Mouse (Mus musculus) neural tube, embryonic 15.5 days (tissue): Measurements from ENCODE around the gene Csnk1g1. TPM values are rescaled to one million over a fixed set of nuclear protein-coding genes. Genes with fewer than 3 reads are reported as not detected.

ENCODE experiments used
- ATAC-seq: fragments of 200-750 bp; cut with Nextera tagmentation; 2 replicates; pipeline ENCODE4 v1.8.0; 2017; ENCODE audit warnings: mild to moderate bottlenecking, moderate TSS enrichment, moderate library complexity; ENCODE audit not compliant: low FRiP score
- H3K27ac ChIP-seq: fragments of 300-500 bp; sonication (generic); replicated peaks from 2 replicates; pipeline ENCODE4 v1.5.1; 2015; ENCODE audit warnings: mild to moderate bottlenecking, inconsistent platforms
- H3K27me3 ChIP-seq: fragments of 300-500 bp; sonication (generic); replicated peaks from 2 replicates; pipeline ENCODE4 v1.6.1; 2015; ENCODE audit warnings: inconsistent platforms
- H3K36me3 ChIP-seq: fragments of 300-500 bp; sonication (generic); 2 replicates; pipeline ENCODE4 v1.6.1; 2015; ENCODE audit warnings: inconsistent platforms
- H3K4me1 ChIP-seq: fragments of 300-500 bp; sonication (generic); 2 replicates; pipeline ENCODE4 v1.6.1; 2015; ENCODE audit warnings: inconsistent platforms
- H3K4me2 ChIP-seq: fragments of 300-500 bp; sonication (generic); 2 replicates; pipeline ENCODE4 v1.6.1; 2015; ENCODE audit warnings: inconsistent platforms, mild to moderate bottlenecking, moderate library complexity
- H3K4me3 ChIP-seq: fragments of 300-500 bp; sonication (generic); replicated peaks from 2 replicates; pipeline ENCODE4 v1.5.1; 2015; ENCODE audit warnings: mild to moderate bottlenecking, inconsistent platforms
- H3K9ac ChIP-seq: fragments of 300-500 bp; sonication (generic); replicated peaks from 2 replicates; pipeline ENCODE4 v1.6.1; 2015; ENCODE audit warnings: mild to moderate bottlenecking, inconsistent platforms
- H3K9me3 ChIP-seq: fragments of 300-500 bp; sonication (generic); replicated peaks from 2 replicates; pipeline ENCODE4 v1.6.1; 2016; ENCODE audit warnings: inconsistent platforms
- WGBS: fragments of 180-500 bp; shearing (Covaris S2); methylation state at CpG from one replicate; pipeline ENCODE4 v1.1.7; 2015; ENCODE audit warnings: mixed read lengths; 5-methylcytosine and 5-hydroxymethylcytosine counted together
- polyA plus RNA-seq: library from polyadenylated mRNA; unstranded; fragments of >200 nt; fragmentation: Nextera tagmentation; extraction: Ambion mirVana; gene quantifications from 2 replicates; pipeline ENCODE4 v1.2.1, GENCODE M21; 2015

The Csnk1g1 gene
- polyA plus RNA-seq, 1 experiment from 2014 or later: 19.4 TPM

- peaks cover 5% of the 10 kb centered on the region; the same call in 1 of the 2 replicates for H3K4me1 ChIP-seq
- ATAC-seq: no peak
- no peak overlapping the region for H3K4me2 ChIP-seq
- no peak overlapping the region for H3K9ac ChIP-seq
- H3K9me3 ChIP-seq: no peaks in the 10 kb centered on the region
- 52% methylated on average over 1 of the region's 1 CpGs for WGBS
- H3K4me3 ChIP-seq: no peak overlapping the region
- H3K27ac ChIP-seq: no peak overlapping the region
- no peaks in the 10 kb centered on the region for H3K36me3 ChIP-seq
- no peaks in the 10 kb centered on the region for H3K27me3 ChIP-seq
Observed at GRCm38 (mm10) chr9:66053620-66054019, 144.9 kb downstream of the Csnk1g1 start.

GRCm38 (mm10) chr9:66059583-66060307, 151.0 kb downstream of the Csnk1g1 start, which contains the start of gene Ppib:
Ppib (plus strand) TSS chr9:66060222.
- no peaks in the 10 kb centered on the region for H3K9me3 ChIP-seq
- peaks cover 21% of the 10 kb centered on the region for H3K4me1 ChIP-seq
- peak; percentile 97 for ATAC-seq
- peak within 1 kb of the TSS; percentile 87 for H3K27ac ChIP-seq
- H3K36me3 ChIP-seq: peaks cover 22% of the 10 kb centered on the region
- WGBS: under 1% methylated on average over 51 of the region's 51 CpGs
- no peaks in the 10 kb centered on the region for H3K27me3 ChIP-seq
- H3K9ac ChIP-seq: peak within 1 kb of the TSS; percentile 89
- H3K4me3 ChIP-seq: peak within 1 kb of the TSS; percentile 72
- peak within 1 kb of the TSS; percentile 63 for H3K4me2 ChIP-seq

- H3K4me3 ChIP-seq: peak overlapping the region; percentile 72
- under 1% methylated on average over 20 of the region's 20 CpGs for WGBS
- H3K27ac ChIP-seq: peak overlapping the region; percentile 87
- ATAC-seq: peak; percentile 87
- H3K4me2 ChIP-seq: peak overlapping the region; percentile 63
- no peaks in the 10 kb centered on the region for H3K27me3 ChIP-seq
- peaks cover 21% of the 10 kb centered on the region for H3K4me1 ChIP-seq
- peak overlapping the region; percentile 89 for H3K9ac ChIP-seq
- no peaks in the 10 kb centered on the region for H3K9me3 ChIP-seq
- H3K36me3 ChIP-seq: peaks cover 25% of the 10 kb centered on the region
Observed at GRCm38 (mm10) chr9:66060308-66060647, 151.6 kb downstream of the Csnk1g1 start.

DNA sequence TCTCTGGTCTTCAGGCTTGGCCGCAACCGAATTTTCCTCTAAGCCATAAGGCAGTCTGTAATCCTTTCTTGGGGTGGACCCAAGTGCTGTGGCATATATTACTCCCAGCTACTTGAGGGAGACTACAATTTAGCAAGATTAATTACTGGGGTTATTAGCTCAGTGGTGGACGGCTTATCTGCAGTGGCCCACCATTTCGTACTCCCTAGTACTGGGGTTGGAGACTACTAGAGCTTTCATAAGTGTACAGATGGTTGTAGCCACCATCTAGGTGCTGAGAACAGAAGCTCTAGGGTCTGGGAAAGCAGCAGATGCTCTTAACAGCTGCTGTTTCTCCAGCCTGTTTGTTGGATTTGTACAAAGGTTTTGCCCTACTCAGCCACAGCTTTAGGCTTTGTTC, 152.3 kb downstream of the Csnk1g1 start:
- peaks cover 32% of the 10 kb centered on the region for H3K36me3 ChIP-seq
- H3K4me1 ChIP-seq: peaks cover 21% of the 10 kb centered on the region
- H3K27ac ChIP-seq: no peak overlapping the region
- WGBS: 20% methylated on average over 4 of the region's 4 CpGs
- peak overlapping the region; percentile 89 for H3K9ac ChIP-seq
- no peaks in the 10 kb centered on the region for H3K9me3 ChIP-seq
- peak overlapping the region; percentile 63 for H3K4me2 ChIP-seq
- peak overlapping the region; percentile 72 for H3K4me3 ChIP-seq
- ATAC-seq: no peak
- H3K27me3 ChIP-seq: no peaks in the 10 kb centered on the region

GRCm38 (mm10) chr9:66061656-66062055, 152.9 kb downstream of the Csnk1g1 start:
- H3K4me1 ChIP-seq: peaks cover 21% of the 10 kb centered on the region
- H3K36me3 ChIP-seq: peaks cover 39% of the 10 kb centered on the region
- 74% methylated on average over 3 of the region's 3 CpGs for WGBS
- peak overlapping the region; percentile 5; the same call in 1 of the 2 replicates for H3K4me3 ChIP-seq
- ATAC-seq: no peak
- no peak overlapping the region for H3K27ac ChIP-seq
- peak overlapping the region; percentile 63 for H3K4me2 ChIP-seq
- H3K27me3 ChIP-seq: peaks cover 3% of the 10 kb centered on the region; the same call in 1 of the 2 replicates
- no peaks in the 10 kb centered on the region for H3K9me3 ChIP-seq
- H3K9ac ChIP-seq: no peak overlapping the region; the same call in 1 of the 2 replicates

DNA sequence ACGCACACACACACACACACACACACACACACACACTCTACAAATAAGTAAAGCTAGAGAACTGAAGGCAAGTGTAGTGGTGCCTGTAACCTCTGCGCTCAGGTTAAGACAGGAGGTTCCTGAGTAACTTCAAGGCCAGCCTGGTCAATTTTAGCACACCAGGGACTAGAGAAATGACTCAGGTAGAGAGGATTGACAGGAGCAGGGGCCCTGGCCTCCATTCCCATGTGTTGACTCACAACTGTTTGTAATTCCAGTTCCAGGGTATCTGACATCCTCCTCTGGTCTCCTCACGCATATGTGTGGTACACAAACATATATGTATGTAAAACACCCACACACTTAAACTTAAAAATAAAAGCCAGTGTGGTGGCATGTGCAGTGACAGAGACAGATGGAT, 154.7 kb downstream of the Csnk1g1 start:
- Histone ChIP-seq H3K4me3 (no peak overlapping the region), H3K27ac (no peak overlapping the region), H3K27me3 (peaks cover 21% of the 10 kb centered on the region), H3K9ac (no peak overlapping the region), H3K4me2 (no peak overlapping the region), H3K36me3 (peaks cover 45% of the 10 kb centered on the region), H3K4me1 (peaks cover 21% of the 10 kb centered on the region), H3K9me3 (no peaks in the 10 kb centered on the region)
- ATAC-seq: no peak
- WGBS: 95% methylated on average over 3 of the region's 3 CpGs

DNA sequence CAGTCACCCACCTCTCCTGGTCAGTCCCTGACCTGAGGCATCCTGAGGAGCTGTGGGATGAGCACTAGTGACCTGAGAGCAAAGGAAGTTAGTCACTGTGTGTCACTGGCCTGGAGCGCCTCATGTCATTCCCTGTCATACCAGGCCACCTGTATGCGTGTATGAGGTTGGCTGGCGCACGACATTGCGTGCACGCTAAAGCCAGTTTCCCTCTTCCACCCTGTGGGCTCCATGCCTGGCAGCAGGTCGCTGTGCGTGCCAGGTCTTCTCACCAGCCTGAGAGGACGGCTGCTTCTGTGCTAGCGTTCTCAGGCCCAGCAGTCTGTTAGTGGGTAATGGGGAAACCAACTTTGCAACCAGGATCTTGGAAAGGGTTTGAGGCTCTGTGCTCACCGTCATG, 155.6 kb downstream of the Csnk1g1 start:
- H3K27ac ChIP-seq: no peak overlapping the region
- no peak overlapping the region for H3K9ac ChIP-seq
- peaks cover 45% of the 10 kb centered on the region for H3K36me3 ChIP-seq
- peaks cover 26% of the 10 kb centered on the region for H3K4me1 ChIP-seq
- H3K27me3 ChIP-seq: peaks cover 26% of the 10 kb centered on the region
- H3K4me3 ChIP-seq: no peak overlapping the region
- WGBS: 97% methylated on average over 11 of the region's 11 CpGs
- no peak for ATAC-seq
- no peaks in the 10 kb centered on the region for H3K9me3 ChIP-seq
- no peak overlapping the region for H3K4me2 ChIP-seq

DNA sequence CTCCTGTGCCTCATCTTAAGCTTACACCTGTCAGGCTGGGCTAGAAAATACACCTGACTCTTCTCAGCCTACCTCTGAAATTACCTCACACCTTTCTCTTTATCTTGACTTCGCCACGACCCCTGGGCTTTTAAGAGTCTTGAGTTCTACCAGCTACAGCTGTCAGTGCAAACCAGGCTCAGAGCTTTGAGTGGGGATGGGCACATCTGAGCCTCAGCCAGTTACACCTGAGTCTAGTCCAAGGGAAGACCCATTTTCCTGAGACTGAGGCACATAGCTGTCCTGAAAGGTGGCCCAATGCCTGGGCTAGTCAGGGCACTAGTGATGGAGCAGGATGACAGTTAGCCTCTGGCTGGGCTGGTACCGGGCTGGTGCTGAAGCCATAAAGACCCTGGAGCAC, 158.1 kb downstream of the Csnk1g1 start:
- peaks cover 34% of the 10 kb centered on the region for H3K27me3 ChIP-seq
- peaks cover 15% of the 10 kb centered on the region for H3K4me1 ChIP-seq
- H3K4me3 ChIP-seq: no peak overlapping the region
- H3K9ac ChIP-seq: no peak overlapping the region
- no peak overlapping the region for H3K27ac ChIP-seq
- peaks cover 45% of the 10 kb centered on the region for H3K36me3 ChIP-seq
- ATAC-seq: no peak
- H3K4me2 ChIP-seq: no peak overlapping the region
- H3K9me3 ChIP-seq: no peaks in the 10 kb centered on the region
- 87% methylated on average over 3 of the region's 3 CpGs for WGBS

DNA sequence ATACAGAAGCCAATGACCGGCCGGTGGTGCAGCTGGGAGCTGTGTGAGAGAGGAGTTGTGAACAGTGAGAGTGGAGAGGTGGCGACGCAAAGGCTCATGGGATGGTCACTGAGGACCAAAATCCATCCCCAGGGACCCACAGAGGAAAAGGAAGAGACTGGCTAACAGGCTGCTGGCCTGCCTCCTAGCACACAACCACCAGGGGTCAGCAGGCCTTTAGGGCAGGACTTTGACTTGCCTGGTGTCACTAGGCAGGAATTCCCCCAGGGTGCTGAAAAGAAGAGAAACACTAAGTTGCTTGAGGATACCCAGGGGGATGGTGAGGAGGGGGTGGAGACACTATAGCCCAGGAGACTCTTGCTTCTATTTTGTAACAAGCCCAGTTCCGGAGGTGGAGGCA, 158.8 kb downstream of the Csnk1g1 start:
- no peak overlapping the region for H3K27ac ChIP-seq
- peaks cover 13% of the 10 kb centered on the region for H3K4me1 ChIP-seq
- no peak overlapping the region for H3K4me3 ChIP-seq
- no peak overlapping the region for H3K9ac ChIP-seq
- H3K9me3 ChIP-seq: no peaks in the 10 kb centered on the region
- peaks cover 34% of the 10 kb centered on the region for H3K27me3 ChIP-seq
- no peak overlapping the region for H3K4me2 ChIP-seq
- 21% methylated on average over 5 of the region's 5 CpGs for WGBS
- peaks cover 44% of the 10 kb centered on the region for H3K36me3 ChIP-seq
- ATAC-seq: no peak

DNA sequence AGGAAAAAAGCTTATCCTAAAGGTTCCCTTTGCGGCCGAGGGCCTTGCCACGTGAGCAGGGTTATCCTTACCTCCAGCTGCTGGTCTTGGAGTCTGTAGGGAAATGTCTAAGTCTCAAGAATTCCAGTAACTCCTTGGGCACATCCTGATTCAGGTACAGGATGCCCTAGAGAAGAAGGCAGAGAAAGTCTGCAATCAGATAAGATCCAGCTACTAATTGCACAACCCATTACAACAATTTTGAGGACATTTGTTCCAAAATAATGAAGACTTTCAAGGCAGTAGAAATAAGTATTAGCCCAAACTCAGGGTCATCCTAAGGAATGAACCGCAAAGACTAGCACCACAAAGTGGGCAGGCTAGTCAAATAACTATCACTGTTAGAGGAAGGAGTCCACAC, 159.3 kb downstream of the Csnk1g1 start:
- Histone ChIP-seq H3K4me2 (no peak overlapping the region), H3K27ac (no peak overlapping the region), H3K4me3 (no peak overlapping the region), H3K27me3 (peaks cover 34% of the 10 kb centered on the region), H3K9me3 (no peaks in the 10 kb centered on the region), H3K36me3 (peaks cover 38% of the 10 kb centered on the region), H3K4me1 (peaks cover 13% of the 10 kb centered on the region), H3K9ac (no peak overlapping the region)
- WGBS: 66% methylated on average over 4 of the region's 4 CpGs
- no peak for ATAC-seq

GRCm38 (mm10) chr9:66068971-66069391, 160.3 kb downstream of the Csnk1g1 start:
- Histone ChIP-seq H3K27me3 (peaks cover 34% of the 10 kb centered on the region), H3K4me1 (peaks cover 13% of the 10 kb centered on the region), H3K4me2 (peak overlapping the region; percentile 96), H3K9ac (peak overlapping the region; percentile 71), H3K27ac (no peak overlapping the region), H3K36me3 (peaks cover 29% of the 10 kb centered on the region), H3K9me3 (no peaks in the 10 kb centered on the region), H3K4me3 (peak overlapping the region; percentile 58)
- ATAC-seq: peak; percentile 77
- WGBS: under 1% methylated on average over 30 of the region's 30 CpGs

DNA sequence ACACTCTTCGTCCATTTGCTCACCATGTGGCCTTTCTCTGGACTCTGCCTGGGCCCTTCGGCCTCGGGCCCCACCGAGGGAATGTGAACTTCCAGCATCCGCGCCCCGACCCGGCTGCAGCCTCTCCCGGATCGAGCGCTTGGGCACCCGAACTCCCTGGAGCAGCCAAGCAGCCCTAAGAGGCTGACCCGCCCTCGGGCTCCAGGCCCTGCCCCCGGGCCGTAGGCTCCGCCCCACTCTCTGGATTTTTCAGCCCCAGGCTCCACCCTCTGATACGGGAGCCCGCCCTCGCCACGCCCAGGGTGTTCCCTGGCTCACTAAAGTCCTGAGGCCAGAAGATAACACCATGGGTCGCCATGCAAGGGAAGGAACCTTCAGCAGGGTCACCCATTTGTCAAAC, 160.9 kb downstream of the Csnk1g1 start, which contains the start of gene Snx22:
Gene Snx22 (minus strand): TSS at position 137 of the 400 bp plus-strand sequence.
- Histone ChIP-seq H3K4me1 (peaks cover 13% of the 10 kb centered on the region), H3K4me3 (peak within 1 kb of the TSS; percentile 58), H3K27me3 (peaks cover 34% of the 10 kb centered on the region), H3K4me2 (peak within 1 kb of the TSS; percentile 96), H3K27ac (no peak within 1 kb of the TSS), H3K9me3 (no peaks in the 10 kb centered on the region), H3K9ac (peak within 1 kb of the TSS; percentile 71), H3K36me3 (peaks cover 24% of the 10 kb centered on the region)
- 1% methylated on average over 22 of the region's 22 CpGs for WGBS
- peak; percentile 93 for ATAC-seq
